Mouse (Mus musculus): ENCODE results near the gene Akap13. TPM values are rescaled to one million over a fixed set of nuclear protein-coding genes. Genes with fewer than 3 reads are reported as not detected.

The Akap13 gene
- polyA plus RNA-seq, 1 experiment from 2014 or later: 24.9 TPM

- Histone ChIP-seq H3K27me3 (ENCODE audit: poor library complexity, severe bottlenecking) (no peaks in the 10 kb centered on the region), H3K36me3 (replicated peaks) (no peaks in the 10 kb centered on the region), H3K9me3 (no peaks in the 10 kb centered on the region), H3K27ac (no peak overlapping the region), H3K4me3 (no peak overlapping the region), H3K4me1 (peaks cover 23% of the 10 kb centered on the region)
- no peak for DNase-seq (ENCODE audit: extremely low spot score, low spot score)
- 90% methylated on average over 1 of the region's 1 CpGs for WGBS
Observed at GRCm38 (mm10) chr7:75558225-75558624, 102.9 kb downstream of the Akap13 start.

GRCm38 (mm10) chr7:75559119-75559518 lies 103.8 kb downstream of the Akap13 start:
- Histone ChIP-seq H3K4me3 (no peak overlapping the region), H3K36me3 (replicated peaks) (no peaks in the 10 kb centered on the region), H3K27ac (no peak overlapping the region), H3K9me3 (no peaks in the 10 kb centered on the region), H3K27me3 (ENCODE audit: poor library complexity, severe bottlenecking) (no peaks in the 10 kb centered on the region), H3K4me1 (peaks cover 23% of the 10 kb centered on the region)
- no peak for DNase-seq (ENCODE audit: extremely low spot score, low spot score)
- WGBS: 70% methylated on average over 4 of the region's 4 CpGs

GRCm38 (mm10) chr7:75559915-75560314 lies 104.6 kb downstream of the Akap13 start:
- Histone ChIP-seq H3K27ac (no peak overlapping the region), H3K4me3 (no peak overlapping the region), H3K36me3 (replicated peaks) (no peaks in the 10 kb centered on the region), H3K9me3 (no peaks in the 10 kb centered on the region), H3K4me1 (peaks cover 23% of the 10 kb centered on the region), H3K27me3 (ENCODE audit: poor library complexity, severe bottlenecking) (no peaks in the 10 kb centered on the region)
- DNase-seq (ENCODE audit: extremely low spot score, low spot score): no peak
- 88% methylated on average over 4 of the region's 4 CpGs for WGBS

GRCm38 (mm10) chr7:75560566-75560965 lies 105.2 kb downstream of the Akap13 start:
- Histone ChIP-seq H3K9me3 (no peaks in the 10 kb centered on the region), H3K36me3 (replicated peaks) (no peaks in the 10 kb centered on the region), H3K4me3 (no peak overlapping the region), H3K27me3 (ENCODE audit: poor library complexity, severe bottlenecking) (no peaks in the 10 kb centered on the region), H3K27ac (no peak overlapping the region), H3K4me1 (peaks cover 23% of the 10 kb centered on the region)
- DNase-seq (ENCODE audit: extremely low spot score, low spot score): no peak
- WGBS: 89% methylated on average over 2 of the region's 2 CpGs

- no peak overlapping the region for H3K4me3 ChIP-seq
- 93% methylated on average over 1 of the region's 1 CpGs for WGBS
- no peaks in the 10 kb centered on the region for H3K27me3 ChIP-seq (ENCODE audit: poor library complexity, severe bottlenecking)
- no peaks in the 10 kb centered on the region for H3K36me3 ChIP-seq (replicated peaks)
- DNase-seq (ENCODE audit: extremely low spot score, low spot score): no peak
- H3K27ac ChIP-seq: no peak overlapping the region
- H3K9me3 ChIP-seq: no peaks in the 10 kb centered on the region
- H3K4me1 ChIP-seq: peaks cover 23% of the 10 kb centered on the region
Observed at GRCm38 (mm10) chr7:75561134-75561533, 105.8 kb downstream of the Akap13 start.

GRCm38 (mm10) chr7:75568276-75568675 lies 112.9 kb downstream of the Akap13 start:
- H3K9me3 ChIP-seq: no peaks in the 10 kb centered on the region
- H3K27ac ChIP-seq: no peak overlapping the region
- no peak overlapping the region for H3K4me3 ChIP-seq

GRCm38 (mm10) chr7:75568883-75569282 lies 113.5 kb downstream of the Akap13 start:
- no peaks in the 10 kb centered on the region for H3K9me3 ChIP-seq
- no peaks in the 10 kb centered on the region; the same call in 1 of the 2 replicates for H3K4me1 ChIP-seq
- no peaks in the 10 kb centered on the region for H3K27me3 ChIP-seq (ENCODE audit: poor library complexity, severe bottlenecking)
- H3K27ac ChIP-seq: no peak overlapping the region
- DNase-seq (ENCODE audit: extremely low spot score, low spot score): no peak
- no peak overlapping the region for H3K4me3 ChIP-seq
- peaks cover 2% of the 10 kb centered on the region; the same call in 1 of the 2 replicates for H3K36me3 ChIP-seq (replicated peaks)

More at GRCm38 (mm10) chr7:75568276-75568675, 112.9 kb downstream of the Akap13 start:
- WGBS: 94% methylated on average over 4 of the region's 4 CpGs
- peaks cover 2% of the 10 kb centered on the region; the same call in 1 of the 2 replicates for H3K36me3 ChIP-seq (replicated peaks)
- no peak for DNase-seq (ENCODE audit: extremely low spot score, low spot score)
- H3K27me3 ChIP-seq (ENCODE audit: poor library complexity, severe bottlenecking): no peaks in the 10 kb centered on the region
- H3K4me1 ChIP-seq: no peaks in the 10 kb centered on the region; the same call in 1 of the 2 replicates

GRCm38 (mm10) chr7:75570218-75570617 lies 114.9 kb downstream of the Akap13 start:
- H3K27me3 ChIP-seq (ENCODE audit: poor library complexity, severe bottlenecking): no peaks in the 10 kb centered on the region
- no peaks in the 10 kb centered on the region for H3K9me3 ChIP-seq
- no peak overlapping the region for H3K4me3 ChIP-seq
- H3K4me1 ChIP-seq: peaks cover 8% of the 10 kb centered on the region
- WGBS: 94% methylated on average over 3 of the region's 3 CpGs
- H3K36me3 ChIP-seq (replicated peaks): peaks cover 2% of the 10 kb centered on the region; the same call in 1 of the 2 replicates
- no peak overlapping the region for H3K27ac ChIP-seq
- DNase-seq (ENCODE audit: extremely low spot score, low spot score): no peak

GRCm38 (mm10) chr7:75571078-75571477 lies 115.7 kb downstream of the Akap13 start:
- Histone ChIP-seq H3K9me3 (no peaks in the 10 kb centered on the region), H3K36me3 (replicated peaks) (peaks cover 2% of the 10 kb centered on the region; the same call in 1 of the 2 replicates), H3K27me3 (ENCODE audit: poor library complexity, severe bottlenecking) (no peaks in the 10 kb centered on the region), H3K4me3 (no peak overlapping the region), H3K27ac (no peak overlapping the region), H3K4me1 (peaks cover 16% of the 10 kb centered on the region)
- no peak for DNase-seq (ENCODE audit: extremely low spot score, low spot score)
- 82% methylated on average over 2 of the region's 2 CpGs for WGBS

GRCm38 (mm10) chr7:75572127-75572526 lies 116.8 kb downstream of the Akap13 start:
- no peaks in the 10 kb centered on the region for H3K9me3 ChIP-seq
- no peak overlapping the region for H3K4me3 ChIP-seq
- peaks cover 2% of the 10 kb centered on the region; the same call in 1 of the 2 replicates for H3K36me3 ChIP-seq (replicated peaks)
- DNase-seq (ENCODE audit: extremely low spot score, low spot score): no peak
- WGBS: 90% methylated on average over 4 of the region's 4 CpGs
- H3K4me1 ChIP-seq: peaks cover 16% of the 10 kb centered on the region
- H3K27ac ChIP-seq: no peak overlapping the region
- H3K27me3 ChIP-seq (ENCODE audit: poor library complexity, severe bottlenecking): no peaks in the 10 kb centered on the region

GRCm38 (mm10) chr7:75575120-75575649 lies 119.9 kb downstream of the Akap13 start:
- no peak for DNase-seq (ENCODE audit: extremely low spot score, low spot score)
- Histone ChIP-seq H3K36me3 (replicated peaks) (peaks cover 9% of the 10 kb centered on the region), H3K4me1 (peaks cover 16% of the 10 kb centered on the region), H3K9me3 (no peaks in the 10 kb centered on the region), H3K4me3 (no peak overlapping the region), H3K27ac (no peak overlapping the region), H3K27me3 (ENCODE audit: poor library complexity, severe bottlenecking) (no peaks in the 10 kb centered on the region)
- 55% methylated on average over 9 of the region's 9 CpGs for WGBS

GRCm38 (mm10) chr7:75575800-75576585 lies 120.7 kb downstream of the Akap13 start:
- Histone ChIP-seq H3K27me3 (ENCODE audit: poor library complexity, severe bottlenecking) (no peaks in the 10 kb centered on the region), H3K4me1 (peaks cover 16% of the 10 kb centered on the region), H3K27ac (no peak overlapping the region), H3K9me3 (no peaks in the 10 kb centered on the region), H3K36me3 (replicated peaks) (peaks cover 14% of the 10 kb centered on the region), H3K4me3 (no peak overlapping the region)
- WGBS: 90% methylated on average over 1 of the region's 1 CpGs
- DNase-seq (ENCODE audit: extremely low spot score, low spot score): no peak

GRCm38 (mm10) chr7:75576851-75577250 lies 121.5 kb downstream of the Akap13 start:
- 97% methylated on average over 2 of the region's 2 CpGs for WGBS
- peaks cover 16% of the 10 kb centered on the region; the same call in 1 of the 2 replicates for H3K4me1 ChIP-seq
- no peaks in the 10 kb centered on the region for H3K27me3 ChIP-seq (ENCODE audit: poor library complexity, severe bottlenecking)
- peaks cover 23% of the 10 kb centered on the region for H3K36me3 ChIP-seq (replicated peaks)
- no peaks in the 10 kb centered on the region for H3K9me3 ChIP-seq
- H3K4me3 ChIP-seq: no peak overlapping the region
- no peak overlapping the region for H3K27ac ChIP-seq
- DNase-seq (ENCODE audit: extremely low spot score, low spot score): no peak
